Mouse (Mus musculus) stomach, postnatal 0 days (tissue): ENCODE measurements around the gene Edc4. TPM values are rescaled to one million over a fixed set of nuclear protein-coding genes. Genes with fewer than 3 reads are reported as not detected.

ENCODE experiments used
- ATAC-seq: fragments of 200-750 bp; cut with Nextera tagmentation; 2 replicates; pipeline ENCODE4 v1.8.0; 2017; ENCODE audit not compliant: low FRiP score, low TSS enrichment
- DNase-seq: peaks from one replicate; pipeline ENCODE4 v3.0.0-alpha.2; 2016; ENCODE audit warnings: low spot score
- H3K27ac ChIP-seq: fragments of 300-500 bp; sonication (generic); replicated peaks from 2 replicates; pipeline ENCODE4 v1.5.1; 2014; ENCODE audit warnings: mild to moderate bottlenecking, control low read depth
- H3K27me3 ChIP-seq: fragments of 300-500 bp; sonication (generic); 2 replicates; pipeline ENCODE4 v1.6.1; 2014; ENCODE audit warnings: low read length; ENCODE audit not compliant: control insufficient read depth, insufficient read depth
- H3K36me3 ChIP-seq: fragments of 300-500 bp; sonication (generic); 2 replicates; pipeline ENCODE4 v1.6.1; 2014; ENCODE audit warnings: low read length, mixed read lengths; ENCODE audit not compliant: control insufficient read depth, insufficient read depth
- H3K4me1 ChIP-seq: fragments of 300-500 bp; sonication (generic); replicated peaks from 2 replicates; pipeline ENCODE4 v1.6.1; 2014; ENCODE audit warnings: antibody characterized with exemption; ENCODE audit not compliant: control insufficient read depth, insufficient read depth
- H3K4me2 ChIP-seq: fragments of 300-500 bp; sonication (generic); replicated peaks from 2 replicates; pipeline ENCODE4 v1.6.1; 2014; ENCODE audit warnings: low read depth, mild to moderate bottlenecking, control low read depth, moderate library complexity
- H3K4me3 ChIP-seq: fragments of 300-500 bp; sonication (generic); 2 replicates; pipeline ENCODE4 v1.5.1; 2014; ENCODE audit warnings: low read depth, low read length, control low read depth
- H3K9ac ChIP-seq: fragments of 300-500 bp; sonication (generic); 2 replicates; pipeline ENCODE4 v1.6.1; 2014; ENCODE audit warnings: mild to moderate bottlenecking, low read length, control low read depth, mixed read lengths
- H3K9me3 ChIP-seq: fragments of 300-500 bp; sonication (generic); 2 replicates; pipeline ENCODE4 v1.6.1; 2016; ENCODE audit warnings: low read length; ENCODE audit not compliant: control insufficient read depth
- CTCF ChIP-seq: IDR thresholded peaks from 2 replicates; pipeline ENCODE4 v1.5.1; 2016; ENCODE audit warnings: antibody characterized with exemption, low read depth, mild to moderate bottlenecking, moderate library complexity
- EP300 ChIP-seq: optimal IDR thresholded peaks from 2 replicates; pipeline ENCODE3; 2016; ENCODE audit warnings: antibody characterized with exemption
- WGBS: fragments of 180-500 bp; shearing (Covaris S2); extraction: QIAGEN DNeasy Blood & Tissue Kit; methylation state at CpG from one replicate; pipeline ENCODE4 v1.1.7; 2014; 5-methylcytosine and 5-hydroxymethylcytosine counted together
- polyA plus RNA-seq: library from polyadenylated mRNA; unstranded; fragments of >200 nt; fragmentation: Nextera tagmentation; extraction: Ambion mirVana; gene quantifications from 2 replicates; pipeline ENCODE4 v1.2.1, GENCODE M21; 2015

Edc4 gene
- polyA plus RNA-seq, 1 experiment from 2014 or later, result 13.7 TPM

DNA sequence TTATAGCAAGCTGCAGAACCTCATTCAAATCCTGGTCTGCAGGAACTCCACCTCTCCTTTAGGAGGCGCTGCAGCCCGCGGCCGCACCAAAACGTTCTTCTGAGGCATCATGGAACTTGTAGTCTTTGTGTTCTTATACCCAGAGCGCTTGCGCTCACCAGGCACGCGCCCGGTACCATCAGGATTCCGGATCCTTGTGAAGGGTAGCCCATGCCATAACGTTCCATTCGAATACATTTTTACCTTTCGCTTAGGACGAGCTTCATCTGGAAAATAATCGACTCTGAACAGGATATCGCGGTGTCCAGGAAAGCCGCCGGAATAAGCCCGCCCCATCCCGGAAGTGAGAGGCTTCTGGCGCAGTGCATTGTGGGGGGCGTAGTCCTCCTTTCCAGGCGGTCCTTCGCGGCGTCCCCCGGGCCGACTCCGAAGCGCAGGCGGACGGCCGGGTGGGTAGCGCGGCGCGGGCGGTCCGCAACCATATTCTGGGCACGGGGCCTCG lies 25.9 kb upstream of the Edc4 start, which contains the start of gene Thap11:
Thap11 (plus strand) TSS at position 418 of the 502 bp plus-strand sequence.
- WGBS, result under 1% methylated on average over 43 of the region's 43 CpGs
- Histone ChIP-seq H3K9ac (peak within 1 kb of the TSS; percentile 79), H3K9me3 (no peaks in the 10 kb centered on the region), H3K4me1 (peaks cover 4% of the 10 kb centered on the region; the same call in 1 of the 2 replicates), H3K36me3 (no peaks in the 10 kb centered on the region), H3K27ac (peak within 1 kb of the TSS; percentile 91), H3K4me3 (peak within 1 kb of the TSS; percentile 73), H3K27me3 (no peaks in the 10 kb centered on the region), H3K4me2 (peak within 1 kb of the TSS; percentile 97)
- TF ChIP-seq CTCF (peak; percentile 87), EP300 (peak; percentile 47)
- DNase-seq (peak; percentile 96), ATAC-seq (peak; percentile 94)

DNA sequence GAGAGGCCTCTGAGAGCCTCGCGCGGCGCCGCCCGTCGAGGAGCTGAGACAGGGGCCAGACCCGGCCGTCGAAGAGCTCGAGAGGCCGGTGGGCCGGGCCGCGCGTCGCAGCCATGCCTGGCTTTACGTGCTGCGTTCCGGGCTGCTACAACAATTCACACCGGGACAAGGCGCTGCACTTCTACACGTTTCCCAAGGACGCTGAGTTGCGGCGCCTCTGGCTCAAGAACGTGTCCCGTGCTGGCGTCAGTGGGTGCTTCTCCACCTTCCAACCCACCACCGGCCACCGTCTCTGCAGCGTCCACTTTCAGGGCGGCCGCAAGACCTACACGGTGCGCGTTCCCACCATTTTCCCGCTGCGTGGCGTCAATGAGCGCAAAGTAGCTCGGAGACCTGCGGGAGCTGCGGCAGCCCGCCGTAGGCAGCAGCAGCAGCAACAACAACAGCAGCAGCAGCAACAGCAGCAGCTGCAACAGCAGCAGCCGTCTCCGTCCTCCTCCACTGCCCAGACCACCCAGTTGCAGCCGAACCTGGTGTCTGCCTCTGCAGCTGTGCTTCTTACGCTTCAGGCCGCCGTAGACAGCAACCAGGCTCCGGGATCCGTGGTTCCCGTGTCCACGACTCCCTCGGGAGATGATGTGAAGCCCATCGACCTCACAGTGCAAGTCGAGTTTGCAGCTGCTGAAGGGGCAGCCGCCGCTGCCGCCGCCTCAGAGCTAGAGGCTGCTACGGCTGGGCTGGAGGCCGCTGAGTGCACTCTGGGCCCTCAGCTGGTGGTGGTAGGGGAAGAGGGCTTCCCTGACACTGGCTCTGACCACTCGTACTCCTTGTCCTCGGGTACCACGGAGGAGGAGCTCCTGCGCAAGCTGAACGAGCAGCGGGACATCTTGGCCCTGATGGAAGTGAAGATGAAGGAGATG lies 25.2 kb upstream of the Edc4 start:
- peak; percentile 63 for ATAC-seq
- H3K27me3 ChIP-seq, result no peaks in the 10 kb centered on the region
- H3K27ac ChIP-seq, result peak overlapping the region; percentile 91
- no peaks in the 10 kb centered on the region for H3K36me3 ChIP-seq
- H3K4me1 ChIP-seq, result peaks cover 2% of the 10 kb centered on the region; the same call in 1 of the 2 replicates
- H3K4me3 ChIP-seq, result peak overlapping the region; percentile 73
- no peak for TF ChIP-seq EP300
- TF ChIP-seq CTCF, result peak; percentile 29; the same call in 1 of the 2 replicates
- under 1% methylated on average over 64 of the region's 71 CpGs for WGBS
- H3K9ac ChIP-seq, result peak overlapping the region; percentile 79
- H3K4me2 ChIP-seq, result peak overlapping the region; percentile 97
- no peak for DNase-seq
- no peaks in the 10 kb centered on the region for H3K9me3 ChIP-seq

DNA sequence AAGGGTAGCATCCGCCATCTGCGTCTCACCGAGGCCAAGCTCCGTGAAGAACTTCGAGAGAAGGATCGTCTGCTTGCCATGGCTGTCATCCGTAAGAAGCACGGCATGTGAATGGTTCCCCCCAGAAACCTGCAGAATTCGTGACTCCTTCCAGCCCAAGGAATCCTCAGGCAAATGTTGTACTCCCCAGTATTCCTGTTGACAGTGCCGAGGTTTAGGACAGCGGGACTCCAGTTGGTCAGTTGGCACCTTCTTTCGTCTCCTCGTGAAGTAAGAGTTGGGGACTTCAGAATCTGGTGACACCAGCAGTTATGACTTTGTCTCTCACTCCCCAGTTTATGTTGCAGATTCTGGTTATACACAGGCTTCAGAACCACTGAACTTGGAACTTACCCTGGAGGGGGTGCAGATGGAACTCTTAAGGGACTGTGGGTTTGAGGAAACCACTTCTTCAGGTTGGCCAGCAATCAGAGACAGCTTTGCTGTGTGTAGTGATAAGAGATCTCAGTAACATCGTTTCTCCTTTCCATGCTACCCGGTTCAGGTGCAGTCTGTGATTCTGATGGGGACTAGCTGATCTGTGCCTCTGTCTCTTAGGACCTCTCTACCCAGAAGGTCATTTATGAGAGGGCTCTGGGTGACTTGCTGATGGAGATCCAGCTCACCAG lies 24.4 kb upstream of the Edc4 start:
- Histone ChIP-seq H3K4me3 (peak overlapping the region; percentile 73), H3K9me3 (no peaks in the 10 kb centered on the region), H3K27ac (peak overlapping the region; percentile 91), H3K27me3 (no peaks in the 10 kb centered on the region), H3K36me3 (no peaks in the 10 kb centered on the region), H3K4me2 (peak overlapping the region; percentile 97), H3K9ac (peak overlapping the region; percentile 79), H3K4me1 (peaks cover 2% of the 10 kb centered on the region; the same call in 1 of the 2 replicates)
- WGBS, result 12% methylated on average over 15 of the region's 15 CpGs
- ATAC-seq, result no peak
- DNase-seq, result no peak
- no peak for TF ChIP-seq EP300
- TF ChIP-seq CTCF, result no peak

DNA sequence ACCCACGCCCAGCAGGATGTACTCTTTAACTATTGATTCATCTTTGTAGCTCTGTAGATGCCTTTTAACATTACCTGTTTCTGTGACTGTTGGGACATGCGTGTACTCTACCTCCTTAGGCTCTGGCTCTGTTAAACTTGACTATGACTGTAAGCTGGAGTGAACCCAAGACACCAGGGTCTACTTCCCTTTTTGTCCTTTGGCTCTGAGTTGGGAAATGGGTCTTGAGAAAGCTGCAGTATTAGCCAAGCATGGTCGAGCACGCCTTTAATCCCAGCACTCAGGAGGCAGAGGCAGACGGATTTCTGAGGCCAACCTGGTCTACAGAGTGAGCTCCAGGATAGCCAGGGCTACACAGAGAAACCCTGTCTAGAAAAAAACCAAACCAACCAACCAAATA lies 22.2 kb upstream of the Edc4 start:
- H3K4me2 ChIP-seq, result no peak overlapping the region
- H3K27ac ChIP-seq, result no peak overlapping the region
- DNase-seq, result no peak
- no peaks in the 10 kb centered on the region for H3K27me3 ChIP-seq
- TF ChIP-seq EP300 (no peak), CTCF (no peak)
- no peak overlapping the region for H3K9ac ChIP-seq
- H3K9me3 ChIP-seq, result no peaks in the 10 kb centered on the region
- no peak overlapping the region for H3K4me3 ChIP-seq
- WGBS, result 83% methylated on average over 5 of the region's 5 CpGs
- peaks cover 11% of the 10 kb centered on the region; the same call in 1 of the 2 replicates for H3K4me1 ChIP-seq
- no peak for ATAC-seq
- H3K36me3 ChIP-seq, result no peaks in the 10 kb centered on the region; the same call in 1 of the 2 replicates

DNA sequence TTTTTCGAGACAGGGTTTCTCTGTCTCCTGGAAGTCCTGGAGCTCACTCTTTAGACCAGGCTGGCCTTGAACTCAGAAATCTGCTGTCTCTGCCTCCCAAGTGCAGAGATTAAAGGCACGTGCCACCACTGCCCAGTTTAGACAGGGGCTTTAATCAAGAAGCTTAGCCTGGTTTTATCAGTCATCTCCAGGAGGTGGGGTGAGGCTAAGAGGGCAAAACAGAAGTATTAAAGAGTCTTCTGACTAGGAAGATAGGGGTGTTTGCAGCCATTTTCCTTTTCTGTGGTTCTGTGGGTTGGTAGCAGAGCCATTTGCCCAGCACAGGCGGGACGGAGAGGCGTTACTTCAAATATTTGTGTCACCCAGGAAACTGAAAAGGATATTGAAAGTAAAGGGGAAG lies 21.4 kb upstream of the Edc4 start:
- no peaks in the 10 kb centered on the region for H3K27me3 ChIP-seq
- H3K9me3 ChIP-seq, result no peaks in the 10 kb centered on the region
- 44% methylated on average over 5 of the region's 5 CpGs for WGBS
- H3K4me1 ChIP-seq, result peaks cover 11% of the 10 kb centered on the region; the same call in 1 of the 2 replicates
- ATAC-seq, result no peak
- no peak overlapping the region; the same call in 1 of the 2 replicates for H3K9ac ChIP-seq
- no peak overlapping the region; the same call in 1 of the 2 replicates for H3K4me2 ChIP-seq
- no peak overlapping the region for H3K4me3 ChIP-seq
- H3K36me3 ChIP-seq, result no peaks in the 10 kb centered on the region; the same call in 1 of the 2 replicates
- TF ChIP-seq EP300 (no peak), CTCF (no peak)
- DNase-seq, result no peak
- peak overlapping the region; percentile 91 for H3K27ac ChIP-seq
